Mouse (Mus musculus) left cerebral cortex, adult 8-10 months (tissue): ENCODE results near the gene Gm20388. TPM values are rescaled to one million over a fixed set of nuclear protein-coding genes. Genes with fewer than 3 reads are reported as not detected.
A peak's percentile ranks its signal among the peaks of the same experiment; 100 is the strongest.

Source experiments
- DNase-seq, 2 experiments: peaks; one replicate each; pipeline ENCODE4 v3.0.0; 2022; ENCODE audit warnings: low spot score in 2 of 2
- total RNA-seq, 4 experiments: library from RNA; stranded (reverse); gene quantifications; 2 replicates each; pipeline ENCODE4 v1.2.4; 2022

Gm20388 gene
- total RNA-seq, 4 experiments from 2014 or later = 10.4 to 20.8 (median 16.4) TPM

DNA sequence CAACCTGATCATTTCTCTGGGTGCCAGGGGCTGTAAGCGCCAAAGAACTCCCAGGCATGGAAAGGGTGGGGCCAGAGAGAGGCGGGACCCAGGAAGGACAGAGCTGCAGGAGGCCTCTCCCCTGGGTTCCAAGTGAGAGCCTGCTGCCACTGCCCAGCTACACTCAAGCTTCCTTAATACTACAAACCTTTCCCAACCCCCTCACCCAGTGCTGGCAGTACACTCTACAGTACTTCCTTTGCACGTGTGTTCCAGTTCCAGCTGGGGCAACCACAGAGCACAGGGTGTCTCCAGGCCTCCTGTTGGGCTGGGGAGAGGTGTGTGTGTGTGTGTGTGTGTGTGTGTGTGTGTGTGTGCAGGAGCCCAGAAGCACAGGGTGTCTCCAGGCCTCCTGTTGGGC lies 374.4 kb downstream of the Gm20388 start:
- DNase-seq = no peak

DNA sequence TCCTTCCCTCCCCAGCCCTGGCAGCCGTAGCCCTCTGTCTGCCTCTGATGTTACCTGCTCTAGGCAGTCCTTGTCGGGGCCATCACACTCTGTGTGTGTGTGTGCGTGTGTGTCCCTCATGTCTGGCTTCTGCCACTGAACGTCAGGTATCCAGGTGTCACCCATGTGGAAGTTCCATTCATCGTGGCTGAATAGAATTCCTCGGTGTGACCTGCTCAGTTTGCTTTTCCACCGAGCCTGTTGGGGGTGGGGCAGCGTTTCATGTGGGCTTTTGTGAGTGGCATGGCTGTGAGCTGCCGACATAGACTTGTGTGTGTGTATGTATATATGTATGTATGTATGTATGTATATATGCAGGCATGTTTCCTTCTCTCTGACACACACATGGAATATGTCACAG lies 375.2 kb downstream of the Gm20388 start:
- DNase-seq = no peak

DNA sequence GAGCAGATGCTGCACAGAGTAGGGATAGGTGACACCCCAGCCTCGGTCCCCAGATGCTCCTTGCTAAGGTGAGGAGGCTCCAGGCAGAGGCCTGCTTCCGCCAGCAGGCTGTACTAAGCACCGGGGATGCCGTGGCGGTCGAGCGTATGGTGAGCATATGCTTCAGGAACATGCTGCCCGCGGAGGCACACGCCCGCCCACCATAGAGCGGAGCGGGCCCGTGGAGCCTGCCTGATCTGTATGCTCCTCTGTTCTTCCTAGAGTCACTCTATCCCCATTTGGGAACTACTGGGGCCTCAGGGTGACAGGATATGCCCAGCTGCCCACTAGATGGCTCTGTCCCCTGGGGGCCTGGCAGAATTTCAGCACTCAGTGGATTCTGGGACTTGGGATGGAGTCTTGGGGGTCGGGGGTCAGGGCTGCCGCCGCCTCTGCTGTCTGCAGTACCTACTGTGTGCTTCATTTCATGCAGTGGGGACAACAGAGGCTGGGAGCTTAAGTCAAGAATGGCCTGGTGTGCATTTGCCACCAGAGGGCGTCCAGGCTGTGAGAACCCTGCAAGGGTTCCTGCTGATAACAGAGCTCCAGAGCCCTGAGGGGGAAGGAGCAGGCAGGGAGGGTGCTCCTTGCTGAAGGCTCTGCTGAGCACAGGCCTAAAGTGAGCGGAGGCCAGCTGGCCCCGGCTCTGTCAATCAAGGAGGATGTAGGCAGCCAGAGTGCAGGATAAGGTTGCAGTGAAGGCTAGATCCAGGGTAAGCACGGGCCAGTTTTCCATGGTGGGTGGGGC lies 377.7 kb downstream of the Gm20388 start:
- DNase-seq = no peak

DNA sequence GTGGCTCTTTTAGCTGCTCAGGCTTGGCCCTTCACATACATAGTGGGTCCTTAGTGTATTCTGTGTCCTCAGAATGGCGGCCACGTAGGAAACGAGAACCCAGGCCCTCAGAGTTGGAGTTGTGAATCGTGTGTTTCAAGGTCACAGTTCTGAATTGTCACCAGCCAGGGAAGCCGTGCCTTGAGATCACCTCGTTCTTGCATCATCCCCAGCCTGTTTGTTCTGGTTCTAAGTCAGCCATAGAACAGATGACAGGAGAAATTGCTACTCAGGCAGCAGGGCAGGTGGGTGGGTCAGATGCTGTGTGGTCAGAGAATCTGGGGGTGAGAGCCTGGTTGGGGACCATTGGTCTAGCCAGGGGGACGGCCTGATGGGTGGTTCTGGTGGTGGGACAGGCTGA lies 378.6 kb downstream of the Gm20388 start:
- no peak for DNase-seq

DNA sequence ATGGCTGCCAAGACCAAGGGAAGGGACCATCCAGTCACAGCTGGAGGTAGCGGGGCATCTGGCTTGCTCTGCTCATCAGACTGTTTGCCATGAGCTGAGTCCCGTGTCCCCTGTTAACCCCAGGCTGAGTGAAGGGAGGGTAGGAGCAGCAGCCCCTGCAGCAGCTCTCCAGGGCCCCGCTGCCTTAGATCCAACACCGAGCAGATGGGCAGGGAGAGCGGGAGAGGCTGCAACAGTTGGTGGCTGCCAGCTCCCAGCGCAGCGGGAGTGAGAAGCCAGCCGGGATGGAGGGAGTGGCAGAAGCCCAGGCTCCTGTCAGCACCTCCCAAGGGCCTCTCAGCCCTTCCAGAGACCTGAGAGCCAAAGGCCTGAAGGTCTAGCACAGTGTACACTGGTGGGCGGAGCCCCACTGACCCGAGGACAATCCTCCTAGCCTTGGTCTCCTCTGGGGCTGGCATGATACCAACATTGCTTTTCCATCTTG lies 379.1 kb downstream of the Gm20388 start:
- peak in 1 of 2 experiments; percentile 69 for DNase-seq

DNA sequence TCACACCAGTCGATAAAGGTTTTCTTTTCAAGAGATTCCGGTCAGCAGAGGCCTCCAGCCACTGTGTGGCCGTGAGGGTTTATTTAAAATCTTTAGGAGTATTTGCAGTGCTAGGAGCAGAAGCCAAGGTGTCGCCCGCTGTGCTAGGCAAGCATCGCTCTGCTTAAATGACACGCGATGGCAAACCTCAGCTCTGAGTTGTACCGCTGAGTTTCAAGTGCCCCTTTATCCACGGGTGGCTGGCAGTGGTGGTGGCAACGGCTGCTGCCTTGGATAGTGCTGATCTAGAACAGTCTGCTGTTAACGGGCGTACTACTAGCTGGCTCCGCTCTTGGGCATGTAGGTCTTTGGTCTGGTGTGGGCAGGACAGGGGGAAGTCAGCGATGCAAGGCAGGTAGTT lies 380.0 kb downstream of the Gm20388 start:
- no peak for DNase-seq

DNA sequence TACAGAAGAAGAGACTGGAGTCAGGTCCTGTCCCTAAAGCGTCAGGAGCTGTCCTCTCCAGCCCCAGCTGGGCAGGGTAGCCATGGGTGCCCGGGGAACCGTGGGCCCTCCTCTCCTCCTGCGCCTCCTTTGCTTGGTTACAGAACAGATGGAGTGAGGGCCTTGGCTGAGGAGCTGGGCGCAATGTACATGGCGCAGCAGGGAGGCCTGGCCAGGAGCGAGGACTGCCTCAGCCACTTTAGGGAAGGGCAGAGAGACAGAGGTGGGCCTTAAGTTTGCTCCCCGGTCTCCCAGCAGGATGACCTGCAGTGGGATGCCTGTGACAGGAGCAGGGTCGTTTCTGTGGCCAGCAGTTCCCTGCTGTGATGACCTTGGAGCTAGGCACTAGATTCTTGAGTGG lies 381.0 kb downstream of the Gm20388 start:
- DNase-seq = no peak

DNA sequence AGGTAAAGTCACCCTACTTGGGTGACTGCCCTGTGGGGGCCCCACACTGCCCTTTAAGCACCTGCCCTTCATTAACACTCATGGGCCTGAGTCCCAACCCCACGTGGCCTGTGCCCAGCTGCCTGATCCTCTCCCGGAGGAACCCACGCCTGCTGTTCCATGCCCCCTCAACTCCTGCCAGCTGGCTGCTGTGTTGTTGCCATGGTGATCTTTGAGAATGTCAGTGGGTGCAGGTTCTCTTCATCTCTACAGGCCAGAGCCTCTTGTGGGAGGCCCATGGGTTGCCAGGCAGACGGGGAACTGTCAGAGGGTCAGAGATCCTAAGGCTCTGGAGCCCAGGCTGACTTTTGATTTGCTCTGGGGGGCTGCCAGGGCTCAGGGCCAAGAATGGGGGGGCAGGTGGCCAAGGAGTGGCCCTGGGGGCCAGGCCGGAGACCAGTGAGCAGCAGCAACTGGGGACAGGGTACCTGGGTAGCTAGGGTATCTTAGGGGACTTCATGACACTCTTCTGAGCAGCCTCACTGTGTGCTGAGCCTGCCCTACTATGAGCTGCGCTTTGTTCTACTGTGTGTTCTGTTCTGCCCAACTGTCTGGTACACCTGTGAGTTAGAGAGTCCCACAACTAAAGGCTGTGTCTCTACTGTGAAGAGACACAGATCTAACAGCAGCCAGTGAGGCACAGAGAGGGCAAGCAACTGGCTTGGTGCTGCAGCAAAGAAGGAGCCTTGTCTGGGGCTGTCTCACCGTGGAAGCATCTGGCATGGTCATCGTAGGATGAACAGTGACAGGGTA lies 381.9 kb downstream of the Gm20388 start:
- peak in 1 of 2 experiments; percentile 83 for DNase-seq

DNA sequence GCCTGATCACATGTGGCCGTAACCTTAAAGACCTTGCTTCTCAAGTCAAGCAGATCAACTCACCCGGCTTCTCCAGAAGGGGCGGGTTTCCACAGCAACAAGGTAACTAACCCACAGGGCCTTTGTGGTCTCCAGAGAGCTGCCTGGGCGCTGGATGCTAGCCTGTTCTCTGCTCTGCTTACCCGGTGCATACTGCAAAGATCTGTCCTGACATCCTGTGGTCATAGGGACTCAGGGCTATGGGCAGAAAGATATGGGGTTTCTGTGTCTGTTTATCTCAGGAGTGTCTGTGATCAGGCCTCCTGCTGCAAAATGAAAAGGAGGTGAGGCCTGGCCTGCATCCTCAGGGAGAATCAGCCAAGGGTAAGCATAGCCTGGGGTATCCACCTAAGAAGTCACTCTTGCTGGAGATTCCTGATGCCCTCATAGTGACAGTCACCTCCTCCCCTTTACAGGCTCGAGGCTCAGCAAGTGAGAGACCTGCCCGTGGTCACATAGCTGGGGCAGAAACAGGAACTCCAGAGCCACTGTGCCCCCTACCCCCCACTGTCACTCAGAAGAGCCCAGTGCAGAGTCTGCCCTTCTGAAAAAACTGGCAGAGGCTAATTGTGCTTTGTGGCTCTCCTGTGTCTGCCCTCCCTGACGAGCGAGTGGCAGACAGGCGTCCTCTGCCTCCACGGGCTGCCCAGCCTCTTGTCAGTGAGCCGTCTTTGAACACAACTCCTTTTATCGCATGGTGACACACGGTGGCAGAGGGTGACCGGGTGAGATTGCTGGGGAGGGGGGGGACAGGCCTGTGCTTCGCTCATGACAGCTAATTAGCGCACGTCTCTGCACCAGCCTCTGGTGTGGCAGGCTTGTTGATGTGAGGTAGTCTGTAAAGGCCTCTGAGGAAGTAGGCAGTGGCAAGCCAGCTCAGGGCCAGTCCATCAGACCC lies 383.0 kb downstream of the Gm20388 start:
- no peak for DNase-seq

DNA sequence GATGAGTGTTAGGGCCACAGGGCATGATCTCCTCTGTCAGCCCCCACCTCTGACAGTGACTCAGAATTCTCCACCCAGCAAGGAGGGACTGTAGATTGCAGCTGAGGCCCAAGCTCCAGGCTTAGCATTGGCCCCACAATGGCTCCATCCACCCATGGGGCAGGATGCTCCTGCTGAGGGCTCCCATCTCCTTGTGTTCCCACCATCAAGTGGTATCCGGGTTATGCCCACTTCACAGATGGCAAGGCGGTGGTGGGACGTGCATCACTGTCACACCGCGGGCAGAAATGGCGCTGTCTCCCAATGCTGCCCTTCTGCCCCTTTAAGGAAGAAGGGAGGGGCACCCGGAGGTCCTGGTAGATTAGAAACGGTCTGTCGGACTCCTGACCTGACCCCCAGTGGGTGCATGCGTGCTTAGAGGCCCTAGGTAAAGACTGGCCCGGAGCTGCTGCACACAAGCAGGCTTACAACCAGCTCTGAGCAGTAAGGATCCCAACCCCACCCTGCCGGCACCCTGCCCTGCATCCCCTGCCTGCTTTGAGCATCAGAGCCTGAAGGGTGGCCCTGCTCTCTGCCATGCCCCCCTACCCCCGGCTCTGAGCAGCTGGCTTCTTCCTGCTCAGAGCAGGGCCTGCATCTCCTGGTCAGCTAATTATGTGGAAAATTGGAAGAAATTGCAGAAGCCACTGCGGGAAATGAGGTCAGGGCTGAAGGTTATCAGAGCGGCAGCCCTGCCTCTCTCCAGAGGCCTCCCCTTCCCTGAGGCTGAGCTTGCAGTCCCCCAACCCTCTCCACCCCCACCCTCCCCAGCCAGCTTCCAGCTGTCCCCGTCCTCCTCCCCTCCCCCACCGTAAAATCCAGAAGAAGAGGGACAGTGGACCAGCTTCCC lies 384.6 kb downstream of the Gm20388 start:
- DNase-seq = no peak

DNA sequence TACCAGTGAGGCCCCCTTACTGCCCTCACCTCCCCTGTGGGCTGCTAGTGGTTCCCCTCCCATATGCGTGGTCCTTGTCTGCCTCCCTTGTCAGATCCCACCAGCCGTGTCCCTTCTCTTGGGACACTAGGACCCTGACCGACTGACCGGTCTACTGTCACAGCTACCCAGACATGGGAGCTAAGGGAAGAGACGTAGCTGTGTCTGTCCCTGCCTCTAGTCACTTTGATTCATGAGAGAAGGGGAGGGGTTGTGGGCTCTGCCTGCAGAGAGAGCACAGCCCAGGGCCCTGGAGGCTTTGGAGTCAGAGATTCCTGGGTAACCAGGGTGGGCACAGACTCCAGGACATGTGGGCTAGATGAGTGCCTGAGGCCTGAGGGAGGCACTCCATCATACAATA lies 386.4 kb downstream of the Gm20388 start:
- no peak for DNase-seq

DNA sequence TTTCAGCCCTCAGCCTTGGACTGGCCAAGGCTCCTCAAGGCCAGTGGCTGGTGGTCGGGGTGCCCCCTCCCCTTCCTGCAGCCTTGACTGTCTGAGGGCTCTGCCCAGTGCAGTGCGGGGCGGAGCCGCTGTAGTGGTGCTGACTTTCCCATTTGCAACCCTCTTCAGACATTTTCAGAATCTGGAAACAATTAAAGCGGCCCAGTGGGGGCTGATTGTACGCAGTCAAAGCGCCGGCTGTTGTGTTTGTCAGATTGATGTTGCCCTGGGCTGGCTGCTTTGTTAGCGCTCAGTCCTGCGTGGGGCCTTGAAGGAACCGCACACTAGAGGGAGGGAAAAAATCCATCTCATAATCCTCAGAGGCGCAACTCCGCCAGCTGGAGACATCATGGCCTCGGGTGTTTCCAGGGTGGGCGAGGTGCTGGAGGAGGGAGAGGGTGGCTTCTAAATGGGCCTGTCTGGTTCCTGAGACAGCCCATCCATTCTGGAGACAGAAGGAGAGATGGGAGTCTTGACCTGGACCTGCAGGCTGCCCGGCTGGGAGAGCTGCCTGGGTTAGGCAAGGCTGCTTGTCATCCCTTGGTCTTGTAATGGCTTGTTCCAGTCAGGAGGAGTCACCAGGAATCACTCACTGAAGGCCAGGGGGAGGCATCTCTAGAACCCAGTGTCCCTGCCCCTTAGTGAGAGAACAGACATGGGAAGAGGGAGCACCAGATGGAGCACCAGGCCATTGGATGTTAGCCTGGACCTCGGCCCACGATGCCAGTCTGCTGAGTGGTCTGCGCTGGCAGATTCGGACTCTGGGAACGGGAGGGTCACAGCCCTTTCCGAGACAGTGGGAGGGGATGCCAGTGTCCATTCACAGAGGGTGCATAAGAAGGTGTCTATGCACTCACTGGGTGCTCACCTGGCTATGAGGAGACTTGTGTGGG lies 388.2 kb downstream of the Gm20388 start:
- no peak for DNase-seq

DNA sequence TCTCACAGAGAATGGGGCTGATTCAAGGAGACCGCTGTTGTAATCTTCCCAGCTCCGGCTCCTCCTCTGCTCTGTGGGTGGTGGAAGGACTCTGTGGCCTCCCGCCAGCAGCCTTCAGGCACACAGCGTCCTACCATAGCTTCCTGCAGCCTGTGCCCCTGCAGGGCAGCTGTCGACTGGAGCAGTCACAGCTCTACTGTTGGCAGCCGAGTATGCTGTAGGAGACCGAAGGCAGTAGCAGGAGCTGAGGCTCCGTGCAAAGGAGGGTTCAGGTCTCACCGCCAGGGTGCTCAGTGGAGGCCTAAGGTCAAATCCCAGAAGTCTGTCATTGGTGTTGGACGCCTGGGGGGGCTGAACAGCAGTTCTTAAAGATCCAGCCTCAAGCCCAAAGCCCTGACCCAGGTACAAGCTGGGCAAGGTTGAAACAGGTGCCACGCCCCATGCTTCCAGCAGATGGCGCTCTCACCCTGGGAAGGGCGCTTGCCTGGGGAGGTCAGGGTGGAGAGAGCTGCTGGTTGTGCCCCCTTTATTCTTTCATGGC lies 390.0 kb downstream of the Gm20388 start:
- DNase-seq = peak; percentile 76

DNA sequence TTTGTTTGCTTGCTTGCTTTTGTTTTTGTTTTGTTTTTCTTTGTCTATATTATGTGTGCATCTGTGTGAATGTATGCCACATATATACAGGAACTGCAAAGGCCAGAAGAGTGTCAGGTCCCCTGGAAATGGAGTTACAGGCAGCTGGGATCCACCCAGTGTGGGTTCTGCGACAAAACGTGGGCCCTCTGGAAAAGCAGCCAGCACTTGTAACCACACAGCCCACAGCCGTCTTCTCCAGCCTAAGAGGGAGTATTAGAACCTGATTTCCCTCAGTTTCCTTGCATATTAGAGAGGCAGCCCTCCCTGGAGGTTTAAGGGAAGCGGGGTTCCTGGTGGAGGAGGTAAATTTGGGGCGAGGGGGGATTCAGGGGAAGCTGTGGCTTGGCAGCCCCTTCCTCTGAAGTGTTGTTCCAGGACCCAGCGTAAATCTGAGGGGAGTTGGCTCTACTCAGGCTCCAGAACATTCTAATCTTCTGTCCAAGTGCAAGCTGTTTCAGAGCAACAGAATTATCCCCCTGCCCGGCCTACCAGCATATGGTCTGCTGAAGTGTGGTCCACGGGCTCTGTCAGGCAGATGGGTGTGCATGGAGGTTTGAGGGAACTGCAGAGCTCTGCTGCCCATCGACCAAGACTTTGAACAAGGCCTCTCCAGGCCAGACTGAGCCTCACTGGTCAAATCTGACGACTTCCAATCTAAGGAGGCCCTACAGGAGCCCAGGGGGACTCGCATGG lies 392.5 kb downstream of the Gm20388 start:
- no peak for DNase-seq

DNA sequence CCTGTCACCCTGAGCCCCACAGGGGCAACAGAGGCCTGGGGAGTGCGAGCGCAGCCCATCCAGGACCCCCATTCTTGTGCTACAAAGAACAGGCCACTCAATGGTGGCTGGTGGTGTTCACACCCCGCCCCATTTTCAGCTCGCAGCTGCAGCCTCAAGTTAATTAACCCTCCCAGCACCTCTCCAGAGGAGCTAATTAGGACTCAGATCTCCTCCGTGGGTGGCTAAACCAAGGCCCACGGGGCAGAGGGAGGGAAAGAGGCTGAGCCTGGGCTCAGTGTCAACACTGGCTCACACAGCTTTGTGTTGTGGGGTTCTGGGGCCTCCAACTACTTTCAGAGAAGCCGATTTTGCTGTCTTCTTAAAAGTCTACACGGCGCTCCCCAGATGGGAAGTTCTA lies 393.5 kb downstream of the Gm20388 start:
- DNase-seq = no peak

DNA sequence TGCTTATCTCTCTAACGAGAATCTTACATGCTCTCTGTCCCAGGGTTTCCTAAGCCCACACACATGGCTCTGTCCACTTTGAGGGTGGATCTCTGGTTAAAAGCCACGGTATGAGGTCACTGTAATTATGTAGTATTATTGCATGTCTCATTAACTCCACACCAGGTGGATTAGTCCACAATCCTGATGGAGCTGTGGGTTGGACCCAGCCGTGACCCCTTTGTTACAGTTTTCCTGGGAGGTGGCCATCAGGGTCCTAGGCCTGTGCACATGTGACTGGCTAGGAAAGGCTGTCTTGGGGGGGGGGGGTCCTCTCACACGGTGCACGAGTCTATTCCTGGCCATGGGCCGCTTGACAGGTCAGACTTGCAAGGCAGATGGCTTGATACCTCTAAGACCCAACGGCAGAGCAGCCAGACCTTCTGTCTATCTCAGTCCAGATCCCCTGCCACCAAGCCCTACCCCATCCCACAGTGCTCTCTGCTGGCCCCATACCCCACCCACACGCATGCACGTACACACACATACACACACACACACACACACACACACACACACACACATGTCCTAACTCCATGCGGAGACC lies 395.3 kb downstream of the Gm20388 start:
- DNase-seq = no peak

DNA sequence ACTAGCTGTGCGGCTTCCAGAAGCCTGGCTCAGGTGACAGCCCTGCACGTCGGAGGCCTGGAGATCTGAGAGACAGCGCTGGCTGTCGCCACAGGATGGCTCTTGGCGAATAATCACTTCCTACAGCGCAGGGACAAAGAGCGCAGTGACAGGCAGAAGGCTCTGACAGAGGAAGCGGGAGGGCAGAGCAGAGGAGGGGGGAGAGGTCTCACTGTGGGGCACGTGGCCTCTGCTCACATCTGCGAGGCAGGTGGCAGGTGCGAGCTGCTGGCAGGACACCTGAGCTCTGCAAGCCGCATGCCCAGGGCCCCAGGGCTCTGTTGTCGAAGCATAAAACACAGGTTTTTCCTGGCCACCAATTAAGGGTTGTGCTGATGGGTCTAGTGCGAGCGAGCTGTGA lies 396.5 kb downstream of the Gm20388 start:
- DNase-seq = no peak

DNA sequence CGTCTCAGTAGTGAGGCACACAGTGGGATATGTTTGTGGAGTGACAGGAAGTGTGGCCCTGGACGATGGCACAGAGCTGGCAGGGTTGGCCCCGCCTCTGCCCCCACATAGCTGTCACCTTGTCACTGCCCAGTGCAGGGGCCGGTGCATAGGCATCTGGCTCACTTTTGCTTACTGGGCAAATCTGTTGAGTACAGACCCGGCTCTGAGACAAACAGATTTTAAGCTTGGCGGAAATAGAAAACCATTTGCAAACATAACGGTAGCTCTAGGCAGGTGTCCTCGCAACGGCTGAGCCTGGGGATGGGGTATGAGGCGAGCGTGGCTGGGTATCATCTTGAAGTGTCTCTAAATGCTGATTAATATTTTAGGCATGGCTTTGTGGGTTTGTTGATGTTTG lies 396.9 kb downstream of the Gm20388 start:
- no peak for DNase-seq
